In the genomic region with DNA sequence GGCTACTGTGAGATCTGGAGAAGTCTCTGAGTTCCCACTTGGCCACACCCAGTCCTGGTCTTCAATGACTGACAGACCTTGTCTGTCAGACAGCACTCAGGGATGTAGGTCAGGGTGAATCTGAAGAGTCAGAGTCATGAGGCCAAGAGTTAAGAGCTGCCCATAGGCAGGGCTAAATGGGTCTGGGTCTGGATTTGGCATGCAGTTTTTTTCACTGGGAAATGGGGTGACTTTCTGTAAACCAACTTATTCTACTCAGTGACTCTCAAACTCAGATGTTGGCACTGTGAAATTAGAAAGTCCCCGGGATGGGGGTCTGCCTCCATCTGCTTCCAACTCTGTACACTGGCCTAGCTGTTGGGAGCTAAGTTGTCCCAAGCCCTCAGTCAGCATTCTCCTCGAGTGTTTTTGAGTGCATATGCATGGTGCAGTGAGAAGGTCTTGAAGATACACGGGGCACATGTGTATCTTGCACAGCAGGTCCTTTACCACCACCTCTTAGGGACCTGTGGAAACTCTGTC, we compare ENCODE assay signal across 11 mouse cellular contexts. TPM values are rescaled to one million over a fixed set of nuclear protein-coding genes. Genes with fewer than 3 reads are reported as not detected.
DNase-seq lines count a peak whose midpoint lies in the region; ATAC-seq and TF ChIP-seq lines count a peak whose summit lies in the region.
"Had no signal": no experiment of that assay in that cellular context is flagged by ENCODE, and none has a peak within 500 bp of the region (broad histone marks: within the 10 kb centered on the region; RNA-seq: fewer than 3 reads in every experiment).

No protein-coding gene starts in this region.

- 76% methylated on average over 3 of the region's 3 CpGs for WGBS in kidney, embryonic 14.5 days
- 86% methylated on average over 3 of the region's 3 CpGs for WGBS in limb, embryonic 10.5 days
- WGBS in stomach, postnatal 0 days: 72% methylated on average over 3 of the region's 3 CpGs

- H3K27me3 ChIP-seq in kidney, embryonic 14.5 days (ENCODE audit: control insufficient read depth, insufficient read depth, low read length): no peaks in the 10 kb centered on the region
- H3K27me3 ChIP-seq in limb, embryonic 10.5 days (ENCODE audit: low read depth, poor library complexity, severe bottlenecking): 0 out of 2 replicates have a peak, but pooled peaks cover 4% of the 10 kb centered on the region
- H3K27me3 ChIP-seq in stomach, postnatal 0 days (ENCODE audit: control insufficient read depth, insufficient read depth, low read length): no peaks in the 10 kb centered on the region

- H3K36me3 ChIP-seq in kidney, embryonic 14.5 days (ENCODE audit: control insufficient read depth, insufficient read depth, low read length): peaks cover 5% of the 10 kb centered on the region; the same call in 1 of the 2 replicates
- peaks cover 15% of the 10 kb centered on the region; the same call in 1 of the 2 replicates for H3K36me3 ChIP-seq in limb, embryonic 10.5 days
- H3K36me3 ChIP-seq in stomach, postnatal 0 days (ENCODE audit: control insufficient read depth, insufficient read depth, low read length): no peaks in the 10 kb centered on the region

- H3K4me1 ChIP-seq in kidney, embryonic 14.5 days (ENCODE audit: control insufficient read depth, insufficient read depth, low read length): peaks cover 31% of the 10 kb centered on the region
- H3K4me1 ChIP-seq in limb, embryonic 10.5 days: peaks cover 45% of the 10 kb centered on the region
- peaks cover 6% of the 10 kb centered on the region; the same call in 1 of the 2 replicates for H3K4me1 ChIP-seq in stomach, postnatal 0 days (replicated peaks; ENCODE audit: control insufficient read depth, insufficient read depth)

- no peaks in the 10 kb centered on the region for H3K9me3 ChIP-seq in kidney, embryonic 14.5 days (ENCODE audit: control insufficient read depth, low read length)
- no peaks in the 10 kb centered on the region for H3K9me3 ChIP-seq in limb, embryonic 10.5 days (replicated peaks)
- H3K9me3 ChIP-seq in stomach, postnatal 0 days (ENCODE audit: control insufficient read depth, low read length): no peaks in the 10 kb centered on the region

- no peak for ATAC-seq in kidney, embryonic 14.5 days (ENCODE audit: low FRiP score, low TSS enrichment)
- no peak for ATAC-seq in stomach, postnatal 0 days (ENCODE audit: low FRiP score, low TSS enrichment)

- no peak overlapping the region; the same call in 1 of the 2 replicates for H3K9ac ChIP-seq in kidney, embryonic 14.5 days (ENCODE audit: low read depth, low read length)
- H3K9ac ChIP-seq in stomach, postnatal 0 days (ENCODE audit: low read length): no peak overlapping the region

- intact Hi-C loops in left cerebral cortex, postnatal 36 days (cut with DNase I): no loop called here

- no peak for TF ChIP-seq CTCF in stomach, postnatal 0 days (IDR thresholded peaks at IDR 0.05; ENCODE audit: low read depth)

- H3K4me2 ChIP-seq in kidney, embryonic 14.5 days (replicated peaks; ENCODE audit: low read depth, low read length): peak overlapping the region; percentile 74
- H3K4me2 ChIP-seq in stomach, postnatal 0 days (replicated peaks; ENCODE audit: low read depth): peak overlapping the region; percentile 75

- no peak for TF ChIP-seq EP300 in stomach, postnatal 0 days (optimal IDR thresholded peaks at IDR 0.05)

- peak overlapping the region; percentile 67; the same call in 1 of the 2 replicates for H3K4me3 ChIP-seq in kidney, embryonic 14.5 days (ENCODE audit: low read length)
- peak overlapping the region; percentile 78 for H3K4me3 ChIP-seq in limb, embryonic 10.5 days
- H3K4me3 ChIP-seq in stomach, postnatal 0 days (ENCODE audit: low read depth, low read length): peak overlapping the region; percentile 62

- H3K27ac ChIP-seq in kidney, embryonic 14.5 days (ENCODE audit: low read depth, low read length): no peak overlapping the region
- H3K27ac ChIP-seq in limb, embryonic 10.5 days: peak overlapping the region; percentile 97; the same call in 1 of the 2 replicates
- H3K27ac ChIP-seq in stomach, postnatal 0 days (replicated peaks): no peak overlapping the region

- no peak for DNase-seq in kidney, postnatal 36 days
- peak; percentile 13 to 46 for DNase-seq in urinary bladder, postnatal 4 days (ENCODE audit: low spot score in 2 of 2)
- DNase-seq in urinary bladder, postnatal 36 days (ENCODE audit: low spot score in 2 of 2): no peak
- no peak for DNase-seq in limb, embryonic 10.5 days (ENCODE audit: low spot score)
- no peak for DNase-seq in stomach, postnatal 0 days (ENCODE audit: low spot score)
- no peak for DNase-seq in MN1 (ENCODE audit: low spot score)
- DNase-seq in left cerebral cortex, postnatal 36 days (ENCODE audit: low spot score in 2 of 2): no peak
- DNase-seq: cerebellum, postnatal 14 days; midbrain, embryonic 14.5 days had no signal

RNA-seq across cellular contexts. Expression of a gene that starts 1.6 kb away (rescaled TPM):
- 8.6 and 10.0 TPM in 2 replicates for polyA plus RNA-seq in kidney, embryonic 14.5 days (2014; fragmentation: Nextera tagmentation; extraction: Ambion mirVana)
- polyA plus RNA-seq in limb, embryonic 10.5 days (2016; fragmentation: Nextera tagmentation; extraction: Ambion mirVana): 14.8 and 19.7 TPM in 2 replicates
- polyA plus RNA-seq in stomach, postnatal 0 days (2015; fragmentation: Nextera tagmentation; extraction: Ambion mirVana): 4.2 TPM in 2 replicates
- total RNA-seq in left cerebral cortex, postnatal 36 days (2021): 10 to 100 TPM in 1 of 2 experiments, 1 to 10 TPM in 1; 7.2 to 11.9 TPM

RNA-seq across cellular contexts. Expression of a gene that starts 4.6 kb away (rescaled TPM):
- not detected in 2 replicates for polyA plus RNA-seq in kidney, embryonic 14.5 days (2014; fragmentation: Nextera tagmentation; extraction: Ambion mirVana)
- polyA plus RNA-seq in limb, embryonic 10.5 days (2016; fragmentation: Nextera tagmentation; extraction: Ambion mirVana): not detected in 2 replicates
- polyA plus RNA-seq in stomach, postnatal 0 days (2015; fragmentation: Nextera tagmentation; extraction: Ambion mirVana): not detected in 2 replicates
- total RNA-seq in left cerebral cortex, postnatal 36 days (2021): not detected
- total RNA-seq: layer of hippocampus, adult 18-20 months had no signal
- polyA plus RNA-seq: midbrain, embryonic 14.5 days had no signal

RNA-seq across cellular contexts. Expression of a gene that starts 31.2 kb away (rescaled TPM):
- 99.3 and 101 TPM in 2 replicates for polyA plus RNA-seq in kidney, embryonic 14.5 days (2014; fragmentation: Nextera tagmentation; extraction: Ambion mirVana)
- 87.5 and 97.4 TPM in 2 replicates for polyA plus RNA-seq in limb, embryonic 10.5 days (2016; fragmentation: Nextera tagmentation; extraction: Ambion mirVana)
- 42.6 and 43.6 TPM in 2 replicates for polyA plus RNA-seq in stomach, postnatal 0 days (2015; fragmentation: Nextera tagmentation; extraction: Ambion mirVana)
- total RNA-seq in left cerebral cortex, postnatal 36 days (2021): 10 to 100 TPM; 71.1 to 78.3 TPM

RNA-seq across cellular contexts. Expression of a gene that starts 42.1 kb away (rescaled TPM):
- polyA plus RNA-seq in kidney, embryonic 14.5 days (2014; fragmentation: Nextera tagmentation; extraction: Ambion mirVana): 0.27 and 0.47 TPM in 2 replicates
- polyA plus RNA-seq in limb, embryonic 10.5 days (2016; fragmentation: Nextera tagmentation; extraction: Ambion mirVana): 0.09 and 0.10 TPM in 2 replicates
- 0.34 and 0.38 TPM in 2 replicates for polyA plus RNA-seq in stomach, postnatal 0 days (2015; fragmentation: Nextera tagmentation; extraction: Ambion mirVana)
- total RNA-seq in left cerebral cortex, postnatal 36 days (2021): under 1 TPM; 0.32 to 0.75 TPM

RNA-seq across cellular contexts. Expression of a gene that starts 51.2 kb away (rescaled TPM):
- polyA plus RNA-seq in kidney, embryonic 14.5 days (2014; fragmentation: Nextera tagmentation; extraction: Ambion mirVana): 6.9 and 8.0 TPM in 2 replicates
- polyA plus RNA-seq in limb, embryonic 10.5 days (2016; fragmentation: Nextera tagmentation; extraction: Ambion mirVana): 7.7 and 8.9 TPM in 2 replicates
- 12.2 and 13.9 TPM in 2 replicates for polyA plus RNA-seq in stomach, postnatal 0 days (2015; fragmentation: Nextera tagmentation; extraction: Ambion mirVana)
- total RNA-seq in left cerebral cortex, postnatal 36 days (2021): 10 to 100 TPM; 75.1 to 88.0 TPM

Comparison
In these comparisons a context has a peak if more than half of its experiments do, and no peak if none do; other contexts are left out.
1. DNase-seq: peak in urinary bladder, postnatal 4 days (2 of 2); none in kidney, postnatal 36 days (0 of 2), urinary bladder, postnatal 36 days (0 of 2), limb, embryonic 10.5 days (single experiment), stomach, postnatal 0 days (single experiment), MN1 (single experiment) and left cerebral cortex, postnatal 36 days (0 of 2).
2. Peak in every context shown above with its lines, with median percentiles within 50 percentile points of each other: H3K4me3 ChIP-seq.